Comparison of ENCODE assay signal across 9 mouse cellular contexts in genomic region chr10:115312194-115312593, GRCm38 (mm10). TPM values are rescaled to one million over a fixed set of nuclear protein-coding genes. Genes with fewer than 3 reads are reported as not detected.
DNase-seq lines count a peak whose midpoint lies in the region; ATAC-seq and TF ChIP-seq lines count a peak whose summit lies in the region.
"Had no signal": no experiment of that assay in that cellular context is flagged by ENCODE, and none has a peak within 500 bp of the region (broad histone marks: within the 10 kb centered on the region; RNA-seq: fewer than 3 reads in every experiment).

No protein-coding gene starts in this region.

- TF ChIP-seq CTCF in forebrain, postnatal 0 days (IDR thresholded peaks at IDR 0.05; ENCODE audit: low read depth) = no peak

- H3K9ac ChIP-seq in forebrain, embryonic 13.5 days = no peak overlapping the region
- no peak overlapping the region for H3K9ac ChIP-seq in forebrain, postnatal 0 days
- 0 out of 2 replicates have a peak overlapping the region, but pooled peaks have one; percentile 0 for H3K9ac ChIP-seq in intestine, embryonic 16.5 days (ENCODE audit: low read depth, low read length)
- no peak overlapping the region for H3K9ac ChIP-seq in intestine, embryonic 15.5 days
- H3K9ac ChIP-seq: embryonic facial prominence, embryonic 15.5 days had no signal

- peaks cover 30% of the 10 kb centered on the region for H3K4me1 ChIP-seq in forebrain, embryonic 13.5 days
- H3K4me1 ChIP-seq in forebrain, postnatal 0 days (ENCODE audit: insufficient read depth) = peaks cover 14% of the 10 kb centered on the region
- H3K4me1 ChIP-seq in intestine, embryonic 16.5 days (ENCODE audit: control insufficient read depth, insufficient read depth, low read length) = peaks cover 27% of the 10 kb centered on the region
- peaks cover 19% of the 10 kb centered on the region for H3K4me1 ChIP-seq in intestine, embryonic 15.5 days (replicated peaks)

- no peaks in the 10 kb centered on the region for H3K27me3 ChIP-seq in forebrain, embryonic 13.5 days
- no peaks in the 10 kb centered on the region for H3K27me3 ChIP-seq in forebrain, postnatal 0 days (ENCODE audit: insufficient read depth, low read length)
- H3K27me3 ChIP-seq in intestine, embryonic 16.5 days (replicated peaks; ENCODE audit: control insufficient read depth, insufficient read depth, low read length) = no peaks in the 10 kb centered on the region
- H3K27me3 ChIP-seq in intestine, embryonic 15.5 days (replicated peaks) = no peaks in the 10 kb centered on the region
- H3K27me3 ChIP-seq: embryonic facial prominence, embryonic 15.5 days had no signal

- no peak overlapping the region for H3K4me3 ChIP-seq in forebrain, embryonic 13.5 days
- no peak overlapping the region for H3K4me3 ChIP-seq in forebrain, postnatal 0 days (ENCODE audit: low read depth, low read length)
- H3K4me3 ChIP-seq in intestine, embryonic 16.5 days (ENCODE audit: low read length) = no peak overlapping the region
- no peak overlapping the region for H3K4me3 ChIP-seq in intestine, embryonic 15.5 days (replicated peaks)
- H3K4me3 ChIP-seq: embryonic facial prominence, embryonic 15.5 days had no signal

- H3K4me2 ChIP-seq in forebrain, embryonic 13.5 days = 0 out of 2 replicates have a peak overlapping the region, but pooled peaks have one; percentile 85
- no peak overlapping the region for H3K4me2 ChIP-seq in forebrain, postnatal 0 days (ENCODE audit: low read depth)
- H3K4me2 ChIP-seq in intestine, embryonic 16.5 days (ENCODE audit: low read depth, low read length) = no peak overlapping the region
- H3K4me2 ChIP-seq in intestine, embryonic 15.5 days (replicated peaks) = no peak overlapping the region
- H3K4me2 ChIP-seq: embryonic facial prominence, embryonic 15.5 days had no signal

- WGBS in forebrain, embryonic 13.5 days = 92% methylated on average over 5 of the region's 5 CpGs
- 91% methylated on average over 5 of the region's 5 CpGs for WGBS in forebrain, postnatal 0 days
- 87% methylated on average over 5 of the region's 5 CpGs for WGBS in intestine, embryonic 16.5 days
- 82% methylated on average over 5 of the region's 5 CpGs for WGBS in intestine, embryonic 15.5 days

- no peaks in the 10 kb centered on the region for H3K36me3 ChIP-seq in forebrain, embryonic 13.5 days (ENCODE audit: poor library complexity, severe bottlenecking)
- no peaks in the 10 kb centered on the region for H3K36me3 ChIP-seq in forebrain, postnatal 0 days (ENCODE audit: insufficient read depth)
- no peaks in the 10 kb centered on the region for H3K36me3 ChIP-seq in intestine, embryonic 16.5 days (ENCODE audit: control insufficient read depth, insufficient read depth, low read length)
- no peaks in the 10 kb centered on the region for H3K36me3 ChIP-seq in intestine, embryonic 15.5 days
- H3K36me3 ChIP-seq: embryonic facial prominence, embryonic 15.5 days had no signal

- no peak overlapping the region for H3K27ac ChIP-seq in forebrain, embryonic 13.5 days
- no peak overlapping the region for H3K27ac ChIP-seq in forebrain, postnatal 0 days (ENCODE audit: low read depth, low read length)
- peak overlapping the region; percentile 5; the same call in 1 of the 2 replicates for H3K27ac ChIP-seq in intestine, embryonic 16.5 days (ENCODE audit: low read length)
- no peak overlapping the region for H3K27ac ChIP-seq in intestine, embryonic 15.5 days
- H3K27ac ChIP-seq: embryonic facial prominence, embryonic 15.5 days had no signal

- ATAC-seq in forebrain, embryonic 13.5 days = no peak
- ATAC-seq in forebrain, postnatal 0 days = no peak
- ATAC-seq in intestine, embryonic 16.5 days = no peak
- no peak for ATAC-seq in intestine, embryonic 15.5 days
- peak; percentile 62 for ATAC-seq in neutrophil, adult 5-6 weeks (ENCODE audit: extremely low read depth, insufficient number of reproducible peaks, low FRiP score, poor library complexity, severe bottlenecking)

- H3K9me3 ChIP-seq in forebrain, embryonic 13.5 days (replicated peaks) = no peaks in the 10 kb centered on the region
- no peaks in the 10 kb centered on the region for H3K9me3 ChIP-seq in forebrain, postnatal 0 days (ENCODE audit: low read length)
- no peaks in the 10 kb centered on the region for H3K9me3 ChIP-seq in intestine, embryonic 16.5 days (ENCODE audit: control insufficient read depth, low read length)
- no peaks in the 10 kb centered on the region for H3K9me3 ChIP-seq in intestine, embryonic 15.5 days
- H3K9me3 ChIP-seq: embryonic facial prominence, embryonic 15.5 days had no signal

- DNase-seq in forebrain, postnatal 0 days = no peak
- DNase-seq in spleen, postnatal 36 days (ENCODE audit: low spot score in 2 of 2) = peak; percentile 56 to 64
- no peak for DNase-seq in spleen, postnatal 14 days (ENCODE audit: low spot score in 2 of 2)
- no peak for DNase-seq in adrenal gland, adult 18-20 months (ENCODE audit: low spot score in 2 of 2)

RNA-seq across cellular contexts. Expression of gene Rab21, which starts 3.2 kb away (rescaled TPM):
- 5.7 and 5.8 TPM in 2 replicates for polyA plus RNA-seq in forebrain, embryonic 13.5 days (2015; fragmentation: Nextera tagmentation; extraction: Ambion mirVana)
- 31.2 and 34.7 TPM in 2 replicates for total RNA-seq in forebrain, postnatal 0 days (2014; rRNA removed)
- polyA plus RNA-seq in forebrain, postnatal 0 days (2015; fragmentation: Nextera tagmentation; extraction: Ambion mirVana) = 10.7 and 14.8 TPM in 2 replicates
- polyA plus RNA-seq in intestine, embryonic 16.5 days (2015; fragmentation: Nextera tagmentation; extraction: Ambion mirVana) = 4.7 and 5.1 TPM in 2 replicates
- polyA plus RNA-seq in intestine, embryonic 15.5 days (2015; fragmentation: Nextera tagmentation; extraction: Ambion mirVana) = 5.5 and 8.1 TPM in 2 replicates
- 90.6 and 92.8 TPM in 2 replicates for total RNA-seq in neutrophil, adult 5-6 weeks (2017)
- 10 to 100 TPM; 54.8 to 61.1 TPM for total RNA-seq in adrenal gland, adult 18-20 months (2021)

RNA-seq across cellular contexts. Expression of gene Tmem19, which starts 50.1 kb away (rescaled TPM):
- 34.1 and 35.0 TPM in 2 replicates for polyA plus RNA-seq in forebrain, embryonic 13.5 days (2015; fragmentation: Nextera tagmentation; extraction: Ambion mirVana)
- total RNA-seq in forebrain, postnatal 0 days (2014; rRNA removed) = 30.5 and 36.0 TPM in 2 replicates
- 29.1 and 38.8 TPM in 2 replicates for polyA plus RNA-seq in forebrain, postnatal 0 days (2015; fragmentation: Nextera tagmentation; extraction: Ambion mirVana)
- 35.2 and 43.4 TPM in 2 replicates for polyA plus RNA-seq in intestine, embryonic 16.5 days (2015; fragmentation: Nextera tagmentation; extraction: Ambion mirVana)
- 27.1 and 29.4 TPM in 2 replicates for polyA plus RNA-seq in intestine, embryonic 15.5 days (2015; fragmentation: Nextera tagmentation; extraction: Ambion mirVana)
- total RNA-seq in neutrophil, adult 5-6 weeks (2017) = 16.8 and 19.9 TPM in 2 replicates
- 10 to 100 TPM; 27.2 to 37.8 TPM for total RNA-seq in adrenal gland, adult 18-20 months (2021)

Comparison
In these comparisons a context has a peak if more than half of its experiments do, and no peak if none do; other contexts are left out.
1. DNase-seq: peak in spleen, postnatal 36 days (2 of 2); none in forebrain, postnatal 0 days (single experiment), spleen, postnatal 14 days (0 of 2) and adrenal gland, adult 18-20 months (0 of 2).